Mouse (Mus musculus) E14TG2a.4 (cell line): Measurements from ENCODE around the gene Tgif2.

Source experiments
- CTCF ChIP-seq: conservative IDR thresholded peaks from 2 replicates; pipeline ENCODE4 v1.5.1; 2014; ENCODE audit warnings: low read length
- NANOG ChIP-seq: IDR thresholded peaks from 2 replicates; pipeline ENCODE4 v1.6.1; 2014; ENCODE audit warnings: borderline replicate concordance, low read length, mixed read lengths

DNA sequence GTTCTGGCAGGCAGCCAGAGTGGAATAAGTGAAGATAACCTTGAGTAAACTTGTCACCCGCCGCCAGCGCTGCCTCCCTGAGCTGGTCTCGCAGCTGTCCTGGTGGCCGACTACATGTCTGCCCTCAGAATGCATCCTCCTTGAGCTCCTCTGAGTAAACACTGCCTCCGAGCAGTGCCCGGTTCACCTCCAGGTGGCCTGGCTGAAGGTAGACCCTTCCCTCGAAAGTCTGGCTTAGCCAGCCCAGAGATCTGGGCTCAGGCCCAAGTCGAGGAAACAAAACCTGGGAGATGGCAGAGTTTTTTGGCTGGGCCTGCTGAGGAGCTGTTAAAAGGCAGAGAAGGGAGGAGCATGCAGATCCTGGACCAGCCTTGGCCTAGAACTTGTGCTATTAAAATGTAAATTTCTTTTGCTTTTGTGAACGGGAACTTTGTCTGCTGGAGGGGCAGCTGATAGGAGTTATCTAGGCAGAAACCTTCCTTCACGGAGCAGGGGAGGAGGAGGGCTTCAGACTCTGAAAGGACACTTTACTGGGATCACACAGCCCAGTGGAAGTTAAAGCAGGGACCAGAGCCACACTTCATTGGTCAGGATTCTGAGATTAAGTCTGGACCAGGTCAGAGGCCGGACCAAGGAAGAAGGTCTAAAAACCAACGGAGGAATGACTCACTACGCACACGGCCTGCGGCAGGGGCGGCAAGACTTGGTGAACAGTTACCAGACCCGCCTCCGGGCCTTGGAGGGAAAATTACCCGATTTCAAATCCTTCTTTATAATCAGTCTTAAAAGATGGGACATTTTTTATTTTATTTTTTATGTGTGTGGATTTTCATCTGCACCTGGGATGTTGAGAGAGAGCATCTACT lies 2.3 kb downstream of the Tgif2 start:
- TF ChIP-seq CTCF (no peak), NANOG (no peak)
